Mouse (Mus musculus) heart, adult 2 months (tissue): Measurements from ENCODE around the gene Vldlr. TPM values are rescaled to one million over a fixed set of nuclear protein-coding genes. Genes with fewer than 3 reads are reported as not detected.
A peak's percentile ranks its signal among the peaks of the same experiment; 100 is the strongest.

ENCODE experiments used
- DNase-seq, 2 experiments: peaks; one replicate each; pipeline ENCODE4 v3.0.0; 2021
- H3K27ac ChIP-seq: fragments of 200-600 bp; 2 replicates; pipeline ENCODE4 v1.8.1; 2022
- H3K27me3 ChIP-seq: fragments of 200-500 bp; 2 replicates; pipeline ENCODE4 v1.6.1; 2012; ENCODE audit warnings: mild to moderate bottlenecking, low read length, inconsistent platforms, mixed read lengths; ENCODE audit not compliant: control insufficient read depth, insufficient read depth
- H3K36me3 ChIP-seq: fragments of 200-500 bp; 2 replicates; pipeline ENCODE4 v1.6.1; 2012; ENCODE audit warnings: low read length, inconsistent platforms; ENCODE audit not compliant: control insufficient read depth, insufficient read depth
- H3K4me1 ChIP-seq: fragments of 200-500 bp; 2 replicates; pipeline ENCODE4 v1.6.1; 2011; ENCODE audit warnings: low read length; ENCODE audit not compliant: control insufficient read depth, insufficient read depth
- H3K4me3 ChIP-seq: fragments of 200-600 bp; 2 replicates; pipeline ENCODE4 v1.8.1; 2022
- H3K79me2 ChIP-seq: fragments of 200-500 bp; replicated peaks from 2 replicates; pipeline ENCODE4 v1.6.1; 2012; ENCODE audit warnings: mild to moderate bottlenecking, inconsistent platforms, low read length, moderate library complexity, mixed read lengths; ENCODE audit not compliant: control insufficient read depth, insufficient read depth
- H3K9ac ChIP-seq: fragments of 200-500 bp; 2 replicates; pipeline ENCODE4 v1.6.1; 2012; ENCODE audit warnings: low read depth, mild to moderate bottlenecking, control low read depth, inconsistent platforms, low read length, mixed read lengths
- CTCF ChIP-seq: fragments of 200-600 bp; IDR thresholded peaks from 2 replicates; pipeline ENCODE4 v1.8.1; 2022; ENCODE audit warnings: antibody characterized with exemption, mild to moderate bottlenecking, moderate library complexity
- EP300 ChIP-seq: fragments of 200-500 bp; IDR thresholded peaks from 2 replicates; pipeline ENCODE4 v1.6.1; 2011; ENCODE audit warnings: low read depth, low read length, control low read depth; ENCODE audit not compliant: insufficient read depth
- POLR2A ChIP-seq: fragments of 200-500 bp; IDR thresholded peaks from 2 replicates; pipeline ENCODE4 v1.6.1; 2011; ENCODE audit warnings: mild to moderate bottlenecking, low read depth, low read length, control low read depth; ENCODE audit not compliant: insufficient read depth
- WGBS: fragments of 180-500 bp; shearing (Covaris S2); methylation state at CpG from one replicate; pipeline ENCODE4 v1.1.7; 2018; 5-methylcytosine and 5-hydroxymethylcytosine counted together
- intact Hi-C: fragments of 180-260 bp; cut with DNase I; formaldehyde crosslinking; loops from one replicate; pipeline ENCODE4 v1.15.1; 2025
- polyA plus RNA-seq: library from polyadenylated mRNA; depleted of rRNA; stranded (reverse); fragments of >200 nt; gene quantifications from 2 replicates; pipeline ENCODE4 v1.2.3, GENCODE M21; 2012
- total RNA-seq, 2 experiments: library from RNA; stranded (reverse); gene quantifications; 2 replicates each; pipeline ENCODE4 v1.2.3; 2021

The Vldlr gene
- total and polyA plus RNA-seq, 3 experiments = 72.6 to 261 (median 211) TPM

DNA sequence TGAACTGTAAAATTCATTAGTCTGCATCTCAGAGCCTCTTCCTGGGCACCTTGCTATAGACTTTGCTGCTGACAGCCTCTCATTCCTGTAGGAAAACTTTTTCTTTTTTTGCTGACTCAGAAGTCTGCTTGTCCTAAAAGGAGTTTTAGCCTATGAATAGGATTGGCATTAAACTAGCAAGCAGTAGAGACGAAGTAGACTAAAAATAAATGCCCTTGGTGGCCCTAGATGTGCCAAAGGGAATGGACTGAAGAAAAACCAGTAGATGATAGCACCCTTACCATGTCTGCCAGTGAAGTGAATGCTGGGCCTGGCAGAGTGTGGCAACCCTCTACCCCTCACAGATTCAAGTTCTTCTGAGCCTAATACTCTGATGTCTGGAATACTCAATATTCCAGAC lies 8.1 kb downstream of the Vldlr start:
- peak in 1 of 2 experiments; percentile 18 for DNase-seq

DNA sequence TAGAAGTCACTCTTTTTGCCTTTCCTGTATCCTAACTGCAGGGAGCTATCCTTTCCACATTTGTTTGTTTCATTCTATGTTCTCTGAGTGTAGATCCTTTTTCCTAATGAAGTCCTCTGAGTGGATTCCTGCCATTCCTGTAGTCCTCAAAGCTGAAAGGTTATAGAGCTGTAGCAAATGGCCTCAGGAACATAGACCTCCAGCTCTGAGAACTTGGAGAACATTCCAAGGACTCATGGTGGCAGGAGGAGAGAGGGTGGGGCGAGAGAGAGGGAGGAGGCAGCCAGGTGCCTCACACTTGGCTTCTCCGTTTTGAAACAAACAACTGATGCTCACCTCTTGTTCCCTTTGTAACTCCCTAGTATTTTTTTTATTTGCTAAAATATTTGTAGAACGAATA lies 10.3 kb downstream of the Vldlr start:
- Histone ChIP-seq H3K4me1 (peaks cover 2% of the 10 kb centered on the region; the same call in 1 of the 2 replicates), H3K79me2 (no peaks in the 10 kb centered on the region), H3K4me3 (no peak overlapping the region), H3K27ac (peak overlapping the region; percentile 9), H3K9ac (no peak overlapping the region), H3K27me3 (no peaks in the 10 kb centered on the region), H3K36me3 (peaks cover 32% of the 10 kb centered on the region; the same call in 1 of the 2 replicates)
- WGBS = 72% methylated on average over 3 of the region's 3 CpGs
- DNase-seq = no peak
- intact Hi-C loops = no loop called here
- TF ChIP-seq POLR2A (no peak), CTCF (no peak), EP300 (no peak)

More for the DNA sequence above, 8.1 kb downstream of the Vldlr start:
- H3K36me3 ChIP-seq = peaks cover 34% of the 10 kb centered on the region
- H3K4me3 ChIP-seq = no peak overlapping the region
- H3K79me2 ChIP-seq = no peaks in the 10 kb centered on the region
- peaks cover 4% of the 10 kb centered on the region; the same call in 1 of the 2 replicates for H3K4me1 ChIP-seq
- WGBS = 23% methylated on average over 1 of the region's 1 CpGs
- peak overlapping the region; percentile 88 for H3K27ac ChIP-seq
- TF ChIP-seq CTCF (no peak), EP300 (no peak), POLR2A (no peak)
- H3K27me3 ChIP-seq = no peaks in the 10 kb centered on the region
- intact Hi-C loops = no loop called here
- H3K9ac ChIP-seq = peak overlapping the region; percentile 0; the same call in 1 of the 2 replicates

- Histone ChIP-seq H3K36me3 (peaks cover 32% of the 10 kb centered on the region; the same call in 1 of the 2 replicates), H3K4me1 (peaks cover 2% of the 10 kb centered on the region; the same call in 1 of the 2 replicates), H3K9ac (no peak overlapping the region), H3K27me3 (no peaks in the 10 kb centered on the region), H3K27ac (no peak overlapping the region), H3K4me3 (no peak overlapping the region), H3K79me2 (no peaks in the 10 kb centered on the region)
- WGBS = 58% methylated on average over 4 of the region's 4 CpGs
- TF ChIP-seq CTCF (no peak), EP300 (no peak), POLR2A (no peak)
- intact Hi-C loops = no loop called here
- no peak for DNase-seq
Observed at GRCm38 (mm10) chr19:27227131-27227530, 10.8 kb downstream of the Vldlr start.

- TF ChIP-seq EP300 (no peak), CTCF (no peak), POLR2A (no peak)
- intact Hi-C loops = no loop called here
- 87% methylated on average over 1 of the region's 1 CpGs for WGBS
Observed at GRCm38 (mm10) chr19:27228254-27228653, 12.0 kb downstream of the Vldlr start.

GRCm38 (mm10) chr19:27233386-27233785 lies 17.1 kb downstream of the Vldlr start:
- peaks cover 3% of the 10 kb centered on the region; the same call in 1 of the 2 replicates for H3K4me1 ChIP-seq
- WGBS = 66% methylated on average over 2 of the region's 2 CpGs
- H3K27me3 ChIP-seq = no peaks in the 10 kb centered on the region
- no peak for DNase-seq
- no peak overlapping the region for H3K9ac ChIP-seq
- no peak overlapping the region for H3K27ac ChIP-seq
- intact Hi-C loops = no loop called here
- H3K79me2 ChIP-seq = no peaks in the 10 kb centered on the region
- peaks cover 26% of the 10 kb centered on the region for H3K36me3 ChIP-seq
- TF ChIP-seq CTCF = no peak
- no peak for TF ChIP-seq POLR2A
- no peak for TF ChIP-seq EP300
- no peak overlapping the region for H3K4me3 ChIP-seq

More at GRCm38 (mm10) chr19:27228254-27228653, 12.0 kb downstream of the Vldlr start:
- Histone ChIP-seq H3K9ac (no peak overlapping the region), H3K79me2 (no peaks in the 10 kb centered on the region), H3K27me3 (no peaks in the 10 kb centered on the region), H3K27ac (no peak overlapping the region), H3K4me3 (no peak overlapping the region), H3K4me1 (peaks cover 4% of the 10 kb centered on the region; the same call in 1 of the 2 replicates), H3K36me3 (peaks cover 40% of the 10 kb centered on the region)
- no peak for DNase-seq

DNA sequence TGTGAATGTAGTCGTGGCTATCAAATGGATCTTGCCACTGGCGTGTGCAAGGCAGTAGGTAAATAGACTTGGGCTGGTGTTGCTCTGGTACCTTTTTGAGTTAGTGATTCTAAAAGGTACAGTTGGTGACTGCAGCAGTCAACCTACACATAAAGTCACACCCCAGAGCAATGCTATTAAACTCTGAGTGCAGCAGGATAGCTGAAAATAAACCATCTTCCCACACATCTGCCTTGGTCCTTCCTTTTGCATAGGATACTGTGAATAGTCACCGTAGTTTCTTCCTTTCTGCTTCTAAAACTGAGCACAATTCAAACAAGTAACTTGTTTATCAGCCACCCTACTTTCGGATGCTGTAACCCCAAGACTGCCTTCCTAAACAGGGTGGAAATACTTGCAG lies 23.6 kb downstream of the Vldlr start:
- Histone ChIP-seq H3K9ac (no peak overlapping the region), H3K79me2 (no peaks in the 10 kb centered on the region), H3K27me3 (no peaks in the 10 kb centered on the region), H3K27ac (no peak overlapping the region), H3K4me1 (no peaks in the 10 kb centered on the region), H3K4me3 (no peak overlapping the region), H3K36me3 (peaks cover 17% of the 10 kb centered on the region)
- 88% methylated on average over 4 of the region's 4 CpGs for whole genome bisulfite sequencing
- intact Hi-C loops = loop anchor here (5.0 kb wide), 1 partner anchor 72 kb away; no protein-coding TSS in a partner anchor
- no peak for DNase-seq
- no peak for TF ChIP-seq POLR2A
- no peak for TF ChIP-seq CTCF
- TF ChIP-seq EP300 = no peak
